Mouse (Mus musculus): ENCODE results near the gene Ssh3.
"Not testable (repeated sequence)": the region's sequence is repeated elsewhere in the genome, so short reads cannot be mapped to it uniquely, and the experiment has no call there.

Ssh3 gene

GRCm38 (mm10) chr19:4296611-4297010 is 27.6 kb upstream of the Ssh3 start:
- no peak for DNase-seq (ENCODE audit: low spot score)

- DNase-seq (ENCODE audit: low spot score): no peak
Measured at GRCm38 (mm10) chr19:4295391-4295790, 26.4 kb upstream of the Ssh3 start.

GRCm38 (mm10) chr19:4294381-4295097 is 25.6 kb upstream of the Ssh3 start:
- no peak for DNase-seq (ENCODE audit: low spot score)

- DNase-seq (ENCODE audit: low spot score): no peak
Measured at GRCm38 (mm10) chr19:4291161-4291560, 22.2 kb upstream of the Ssh3 start.

- no peak for DNase-seq (ENCODE audit: low spot score)
Measured at GRCm38 (mm10) chr19:4290749-4291148, 21.8 kb upstream of the Ssh3 start.

- DNase-seq (ENCODE audit: low spot score): no peak
Measured at GRCm38 (mm10) chr19:4283653-4284052, 14.7 kb upstream of the Ssh3 start.

GRCm38 (mm10) chr19:4282898-4283553 is 14.0 kb upstream of the Ssh3 start, which contains the start of gene Ankrd13d:
Gene Ankrd13d, minus strand, starts transcription at chr19:4283137.
- peak; percentile 83 for DNase-seq (ENCODE audit: low spot score)

- no peak for DNase-seq (ENCODE audit: low spot score)
Measured at GRCm38 (mm10) chr19:4280425-4280824, 11.4 kb upstream of the Ssh3 start.

- DNase-seq (ENCODE audit: low spot score): no peak
Measured at GRCm38 (mm10) chr19:4279487-4279886, 10.5 kb upstream of the Ssh3 start.

- DNase-seq (ENCODE audit: low spot score): no peak
Measured at GRCm38 (mm10) chr19:4270972-4271371, 2.0 kb upstream of the Ssh3 start.

GRCm38 (mm10) chr19:4270187-4270586 is 1.2 kb upstream of the Ssh3 start:
- no peak for DNase-seq (ENCODE audit: low spot score)

GRCm38 (mm10) chr19:4265956-4266355 is 3.0 kb downstream of the Ssh3 start:
- no peak for DNase-seq (ENCODE audit: low spot score)

GRCm38 (mm10) chr19:4264171-4264780 is 4.7 kb downstream of the Ssh3 start:
- no peak for DNase-seq (ENCODE audit: low spot score)

- no peak for DNase-seq (ENCODE audit: low spot score)
Measured at GRCm38 (mm10) chr19:4263702-4264101, 5.3 kb downstream of the Ssh3 start.

- no peak for DNase-seq (ENCODE audit: low spot score)
Measured at GRCm38 (mm10) chr19:4262756-4263155, 6.2 kb downstream of the Ssh3 start.

- DNase-seq (ENCODE audit: low spot score): peak; percentile 21
Measured at GRCm38 (mm10) chr19:4261038-4261698, 7.8 kb downstream of the Ssh3 start.

GRCm38 (mm10) chr19:4257897-4258252 is 11.1 kb downstream of the Ssh3 start:
- no peak for DNase-seq (ENCODE audit: low spot score)

GRCm38 (mm10) chr19:4257216-4257896 is 11.6 kb downstream of the Ssh3 start:
- peak; percentile 95 for DNase-seq (ENCODE audit: low spot score)

- no peak for DNase-seq (ENCODE audit: low spot score)
Measured at GRCm38 (mm10) chr19:4255583-4256162, 13.3 kb downstream of the Ssh3 start.

- DNase-seq (ENCODE audit: low spot score): no peak
Measured at GRCm38 (mm10) chr19:4254230-4254629, 14.8 kb downstream of the Ssh3 start.

- not testable (repeated sequence) for DNase-seq (ENCODE audit: low spot score)
Measured at GRCm38 (mm10) chr19:4248683-4249082, 20.3 kb downstream of the Ssh3 start.

GRCm38 (mm10) chr19:4247010-4247409 is 22.0 kb downstream of the Ssh3 start:
- no peak for DNase-seq (ENCODE audit: low spot score)

Measured in MN1 (cell line).